Mouse (Mus musculus) cerebellum, adult 2 months (tissue): ENCODE results near the gene Zfp598. TPM values are rescaled to one million over a fixed set of nuclear protein-coding genes. Genes with fewer than 3 reads are reported as not detected.

Experiments
- DNase-seq, 2 experiments: peaks; one replicate each; pipeline ENCODE4 v3.0.0; 2021
- H3K27ac ChIP-seq: fragments of 200-500 bp; 2 replicates; pipeline ENCODE4 v1.5.1; 2012; ENCODE audit warnings: low read length, control low read depth, inconsistent platforms; ENCODE audit not compliant: insufficient read depth
- H3K27me3 ChIP-seq: fragments of 200-500 bp; 2 replicates; pipeline ENCODE4 v1.6.1; 2012; ENCODE audit warnings: inconsistent platforms, mild to moderate bottlenecking, low read length, moderate library complexity; ENCODE audit not compliant: control insufficient read depth, insufficient read depth
- H3K4me1 ChIP-seq: fragments of 200-500 bp; 2 replicates; pipeline ENCODE4 v1.6.1; 2011; ENCODE audit warnings: low read length; ENCODE audit not compliant: control insufficient read depth, insufficient read depth
- H3K4me3 ChIP-seq: fragments of 200-500 bp; replicated peaks from 2 replicates; pipeline ENCODE3; 2011; ENCODE audit warnings: mild to moderate bottlenecking, low read depth, low read length, control low read depth; ENCODE audit not compliant: insufficient read depth
- CTCF ChIP-seq: fragments of 200-500 bp; IDR thresholded peaks from 2 replicates; pipeline ENCODE4 v1.5.1; 2011; ENCODE audit warnings: low read depth, mild to moderate bottlenecking, control low read depth, low read length, moderate library complexity, borderline replicate concordance; ENCODE audit not compliant: insufficient read depth
- POLR2A ChIP-seq: fragments of 200-500 bp; IDR thresholded peaks from 2 replicates; pipeline ENCODE4 v1.6.1; 2011; ENCODE audit warnings: low read length, control low read depth, borderline replicate concordance; ENCODE audit not compliant: insufficient read depth
- WGBS: fragments of 180-500 bp; shearing (Covaris S2); methylation state at CpG from one replicate; pipeline ENCODE4 v1.1.7; 2018; 5-methylcytosine and 5-hydroxymethylcytosine counted together
- polyA plus RNA-seq: library from polyadenylated mRNA; depleted of rRNA; stranded (reverse); fragments of >200 nt; gene quantifications from 2 replicates; pipeline ENCODE4 v1.2.3, GENCODE M21; 2012

Gene Zfp598
- polyA plus RNA-seq, 1 experiment: 92.6 TPM

GRCm38 (mm10) chr17:24635024-24635423, 34.5 kb upstream of the Zfp598 start:
- H3K27ac ChIP-seq: no peak overlapping the region
- no peaks in the 10 kb centered on the region for H3K27me3 ChIP-seq
- peaks cover 7% of the 10 kb centered on the region for H3K4me1 ChIP-seq
- no peak for DNase-seq
- TF ChIP-seq CTCF: no peak
- TF ChIP-seq POLR2A: no peak
- no peak overlapping the region for H3K4me3 ChIP-seq
- 83% methylated on average over 4 of the region's 4 CpGs for WGBS

GRCm38 (mm10) chr17:24635694-24636093, 33.8 kb upstream of the Zfp598 start:
- Histone ChIP-seq H3K27ac (no peak overlapping the region), H3K4me3 (no peak overlapping the region), H3K4me1 (peaks cover 7% of the 10 kb centered on the region), H3K27me3 (no peaks in the 10 kb centered on the region)
- 85% methylated on average over 5 of the region's 5 CpGs for WGBS
- DNase-seq: no peak
- no peak for TF ChIP-seq POLR2A

GRCm38 (mm10) chr17:24636781-24637481, 32.6 kb upstream of the Zfp598 start:
- WGBS: 72% methylated on average over 5 of the region's 5 CpGs
- TF ChIP-seq CTCF (no peak), POLR2A (no peak)

GRCm38 (mm10) chr17:24638214-24638613, 31.3 kb upstream of the Zfp598 start:
- no peak for DNase-seq
- H3K4me3 ChIP-seq: no peak overlapping the region
- WGBS: 66% methylated on average over 4 of the region's 4 CpGs
- H3K27ac ChIP-seq: no peak overlapping the region
- no peaks in the 10 kb centered on the region for H3K27me3 ChIP-seq
- peaks cover 2% of the 10 kb centered on the region; the same call in 1 of the 2 replicates for H3K4me1 ChIP-seq
- TF ChIP-seq CTCF (no peak), POLR2A (no peak)

More at GRCm38 (mm10) chr17:24636781-24637481, 32.6 kb upstream of the Zfp598 start:
- Histone ChIP-seq H3K27ac (no peak overlapping the region), H3K27me3 (no peaks in the 10 kb centered on the region), H3K4me1 (peaks cover 5% of the 10 kb centered on the region; the same call in 1 of the 2 replicates), H3K4me3 (no peak overlapping the region)
- DNase-seq: no peak

- Histone ChIP-seq H3K27me3 (no peaks in the 10 kb centered on the region), H3K27ac (no peak overlapping the region), H3K4me3 (no peak overlapping the region), H3K4me1 (peaks cover 1% of the 10 kb centered on the region; the same call in 1 of the 2 replicates)
- TF ChIP-seq POLR2A (no peak), CTCF (no peak)
- WGBS: 65% methylated on average over 9 of the region's 9 CpGs
- no peak for DNase-seq
Observed at GRCm38 (mm10) chr17:24638840-24639239, 30.6 kb upstream of the Zfp598 start.

- Histone ChIP-seq H3K27ac (no peak overlapping the region), H3K4me1 (peaks cover 6% of the 10 kb centered on the region; the same call in 1 of the 2 replicates), H3K4me3 (no peak overlapping the region), H3K27me3 (no peaks in the 10 kb centered on the region)
- 70% methylated on average over 5 of the region's 5 CpGs for WGBS
- TF ChIP-seq POLR2A (no peak), CTCF (no peak)
- DNase-seq: no peak
Observed at GRCm38 (mm10) chr17:24639571-24639988, 29.9 kb upstream of the Zfp598 start.

- TF ChIP-seq CTCF: no peak
- TF ChIP-seq POLR2A: no peak
- DNase-seq: no peak
- no peak overlapping the region for H3K4me3 ChIP-seq
- H3K27ac ChIP-seq: no peak overlapping the region
- peaks cover 8% of the 10 kb centered on the region; the same call in 1 of the 2 replicates for H3K4me1 ChIP-seq
- WGBS: 77% methylated on average over 7 of the region's 7 CpGs
- H3K27me3 ChIP-seq: no peaks in the 10 kb centered on the region
Observed at GRCm38 (mm10) chr17:24640119-24640518, 29.4 kb upstream of the Zfp598 start.

GRCm38 (mm10) chr17:24640581-24640980, 28.9 kb upstream of the Zfp598 start:
- TF ChIP-seq POLR2A (no peak), CTCF (no peak)
- Histone ChIP-seq H3K27ac (no peak overlapping the region), H3K4me3 (no peak overlapping the region), H3K27me3 (no peaks in the 10 kb centered on the region), H3K4me1 (peaks cover 12% of the 10 kb centered on the region; the same call in 1 of the 2 replicates)
- 89% methylated on average over 15 of the region's 15 CpGs for WGBS
- DNase-seq: no peak
